9 mouse cellular contexts compared by ENCODE assay signal in genomic region chr12:103492767-103493166, GRCm38 (mm10). TPM values are rescaled to one million over a fixed set of nuclear protein-coding genes. Genes with fewer than 3 reads are reported as not detected.
DNase-seq lines count a peak whose midpoint lies in the region; ATAC-seq and TF ChIP-seq lines count a peak whose summit lies in the region.
"Had no signal": no experiment of that assay in that cellular context is flagged by ENCODE, and none has a peak within 500 bp of the region (broad histone marks: within the 10 kb centered on the region; RNA-seq: fewer than 3 reads in every experiment).

No protein-coding gene starts in this region.

- peak; percentile 95 for TF ChIP-seq RAD21 in CH12.LX (IDR thresholded peaks at IDR 0.05; ENCODE audit: low read depth, low read length)

- peak; percentile 57 for ATAC-seq in liver, postnatal 0 days
- no peak; the same call in none of the 2 replicates for ATAC-seq in erythroblast, adult 5-6 weeks (replicated peaks; ENCODE audit: low FRiP score, poor library complexity, severe bottlenecking)

- no peak overlapping the region for H3K4me3 ChIP-seq in CH12.LX (replicated peaks in 1 of 3; ENCODE audit: low read depth in 2 of 3, low read length in 2 of 3, poor library complexity in 1 of 3)
- no peak overlapping the region for H3K4me3 ChIP-seq in heart, adult 2 months
- no peak overlapping the region for H3K4me3 ChIP-seq in liver, postnatal 0 days (ENCODE audit: low read depth, low read length)
- H3K4me3 ChIP-seq: limb, embryonic 12.5 days had no signal

- DNase-seq in CH12.LX (ENCODE audit: extremely low read depth), result peak; percentile 87
- peak; percentile 85 for DNase-seq in adipocyte (ENCODE audit: low spot score)
- DNase-seq in embryo, embryonic 10 days (ENCODE audit: low spot score), result peak; percentile 82
- DNase-seq in heart, adult 2 months, result peak; percentile 63 to 69
- peak; percentile 73 to 85 for DNase-seq in kidney, postnatal 36 days
- peak; percentile 75 for DNase-seq in liver, postnatal 0 days
- peak; percentile 72 for DNase-seq in right cerebral cortex, postnatal 14 days

- no peak overlapping the region for H3K27ac ChIP-seq in CH12.LX (ENCODE audit: insufficient read depth, low read depth)
- H3K27ac ChIP-seq in heart, adult 2 months, result no peak overlapping the region
- no peak overlapping the region for H3K27ac ChIP-seq in liver, postnatal 0 days (ENCODE audit: low read depth)
- H3K27ac ChIP-seq: limb, embryonic 12.5 days had no signal

- H3K9me3 ChIP-seq in CH12.LX (replicated peaks; ENCODE audit: low read length), result no peaks in the 10 kb centered on the region
- H3K9me3 ChIP-seq in liver, postnatal 0 days (ENCODE audit: low read length), result no peaks in the 10 kb centered on the region
- H3K9me3 ChIP-seq: limb, embryonic 12.5 days had no signal

- H3K4me1 ChIP-seq in CH12.LX (ENCODE audit: control insufficient read depth in 1 of 2, insufficient read depth in 2 of 2), result peaks cover 10 to 43% of the 10 kb centered on the region in 2 experiments
- H3K4me1 ChIP-seq in heart, adult 2 months (ENCODE audit: control insufficient read depth, insufficient read depth, low read length), result peaks cover 4% of the 10 kb centered on the region
- no peaks in the 10 kb centered on the region for H3K4me1 ChIP-seq in liver, postnatal 0 days (ENCODE audit: insufficient read depth)
- H3K4me1 ChIP-seq: limb, embryonic 12.5 days had no signal

- H3K36me3 ChIP-seq in CH12.LX (replicated peaks in 1 of 2; ENCODE audit: control insufficient read depth in 1 of 2, insufficient read depth in 1 of 2, low read length in 1 of 2), result no peaks in the 10 kb centered on the region
- peaks cover under 1% of the 10 kb centered on the region; the same call in 1 of the 2 replicates for H3K36me3 ChIP-seq in heart, adult 2 months (ENCODE audit: control insufficient read depth, insufficient read depth, low read length)
- no peaks in the 10 kb centered on the region for H3K36me3 ChIP-seq in liver, postnatal 0 days (replicated peaks; ENCODE audit: insufficient read depth, low read length)
- H3K36me3 ChIP-seq: limb, embryonic 12.5 days had no signal

- H3K4me2 ChIP-seq in CH12.LX (ENCODE audit: insufficient read depth, low read depth, poor library complexity, severe bottlenecking), result no peak overlapping the region
- H3K4me2 ChIP-seq in liver, postnatal 0 days (ENCODE audit: low read depth, low read length), result no peak overlapping the region
- H3K4me2 ChIP-seq: limb, embryonic 12.5 days had no signal

- WGBS in heart, adult 2 months, result 24% methylated on average over 5 of the region's 5 CpGs
- WGBS in liver, postnatal 0 days (ENCODE audit: insufficient replicate concordance), result 30% methylated on average over 5 of the region's 5 CpGs

- TF ChIP-seq EP300 in CH12.LX (IDR thresholded peaks at IDR 0.05; ENCODE audit: low read length), result no peak
- peak; percentile 68; the same call in 1 of the 2 replicates for TF ChIP-seq EP300 in heart, adult 2 months (IDR thresholded peaks at IDR 0.05; ENCODE audit: insufficient read depth, low read depth, low read length)
- TF ChIP-seq EP300 in liver, postnatal 0 days (IDR thresholded peaks at IDR 0.05; ENCODE audit: low read depth), result no peak

- H3K9ac ChIP-seq in CH12.LX (ENCODE audit: insufficient read depth, low read depth), result no peak overlapping the region
- no peak overlapping the region for H3K9ac ChIP-seq in heart, adult 2 months (ENCODE audit: low read depth, low read length)
- H3K9ac ChIP-seq in liver, postnatal 0 days (replicated peaks), result no peak overlapping the region
- H3K9ac ChIP-seq: limb, embryonic 12.5 days had no signal

- intact Hi-C loops in heart, adult 2 months (cut with DNase I), result loop anchor here (1.0 to 5.0 kb wide), 3 partner anchors 40 to 350 kb away; partner anchors contain the start of gene Ppp4r4

- TF ChIP-seq POLR2A in CH12.LX (IDR thresholded peaks at IDR 0.05; ENCODE audit: low read depth, low read length), result no peak
- no peak for TF ChIP-seq POLR2A in heart, adult 2 months (IDR thresholded peaks at IDR 0.05; ENCODE audit: insufficient read depth, low read depth, low read length)

- TF ChIP-seq CTCF in CH12.LX (conservative IDR thresholded peaks at IDR 0.05 in 1 of 2, IDR thresholded peaks at IDR 0.05 in 1 of 2; ENCODE audit: low read depth in 2 of 2, low read length in 2 of 2), result peak; percentile 97 to 98
- peak; percentile 100 for TF ChIP-seq CTCF in heart, adult 2 months (IDR thresholded peaks at IDR 0.05)
- peak; percentile 94 for TF ChIP-seq CTCF in liver, postnatal 0 days (IDR thresholded peaks at IDR 0.05; ENCODE audit: low read depth)

- dilution Hi-C loops in CH12.LX (cut with MboI; ENCODE audit: extremely low pct_ligation_motif_present, extremely low pct_unique_long_range_greater_than_20kb, low sequenced_read_pairs), result no loop called here

- H3K27me3 ChIP-seq in CH12.LX (replicated peaks), result peaks cover 18% of the 10 kb centered on the region
- no peaks in the 10 kb centered on the region for H3K27me3 ChIP-seq in heart, adult 2 months (ENCODE audit: control insufficient read depth, insufficient read depth, low read length)
- H3K27me3 ChIP-seq in liver, postnatal 0 days (ENCODE audit: insufficient read depth, low read length), result no peaks in the 10 kb centered on the region
- H3K27me3 ChIP-seq: limb, embryonic 12.5 days had no signal

- in situ Hi-C loops in CH12.LX (cut with MboI; ENCODE audit: low pct_ligation_motif_present, low pct_unique_long_range_greater_than_20kb, low sequenced_read_pairs), result loop anchor here (5.0 kb wide), 1 partner anchor 65 kb away; the partner anchor contains the start of gene Ddx24

- no peaks in the 10 kb centered on the region for H3K79me2 ChIP-seq in CH12.LX (replicated peaks; ENCODE audit: control insufficient read depth, extremely low read depth, insufficient read depth, poor library complexity, severe bottlenecking)
- no peaks in the 10 kb centered on the region for H3K79me2 ChIP-seq in heart, adult 2 months (replicated peaks; ENCODE audit: control insufficient read depth, insufficient read depth, low read length)

TF ChIP-seq in CH12.LX, 34 proteins besides CTCF, POLR2A, EP300 and RAD21:
- TF ChIP-seq PAX5 (IDR thresholded peaks at IDR 0.05; ENCODE audit: low read length) (no peak), POLR2AphosphoS2 (IDR thresholded peaks at IDR 0.05; ENCODE audit: low read depth, low read length) (no peak), MAZ (IDR thresholded peaks at IDR 0.05; ENCODE audit: low read depth, low read length) (no peak), ELF1 (IDR thresholded peaks at IDR 0.05; ENCODE audit: low read depth, low read length) (no peak), KAT2A (IDR thresholded peaks at IDR 0.05; ENCODE audit: insufficient replicate concordance, low read length) (no peak), SMC3 (IDR thresholded peaks at IDR 0.05; ENCODE audit: low read depth, low read length) (peak; percentile 96), ZC3H11A (IDR thresholded peaks at IDR 0.05; ENCODE audit: low read depth, low read length) (peak; percentile 66), MAFK (IDR thresholded peaks at IDR 0.05; ENCODE audit: insufficient replicate concordance, low read length) (peak; percentile 68; the same call in 1 of the 2 replicates), USF1 (IDR thresholded peaks at IDR 0.05; ENCODE audit: low read depth, low read length) (no peak), TCF12 (IDR thresholded peaks at IDR 0.05; ENCODE audit: low read depth, low read length) (peak; percentile 37; the same call in 1 of the 2 replicates), MEF2A (IDR thresholded peaks at IDR 0.05; ENCODE audit: borderline replicate concordance, low read depth, low read length) (0 out of 2 replicates have a peak, but pooled peaks have one; percentile 39), RCOR1 (conservative IDR thresholded peaks at IDR 0.05; ENCODE audit: low read depth, low read length) (no peak)

RNA-seq across cellular contexts. Expression of gene Ifi27l2b, which starts 35.7 kb away (rescaled TPM):
- not detected in 2 replicates for total RNA-seq in CH12.LX (2012; rRNA removed)
- total RNA-seq in CH12.LX (2014; rRNA removed), result not detected in 2 replicates
- not detected in 2 replicates for polyA plus RNA-seq in CH12.LX (2012; ENCODE audit: insufficient read length, low read depth)
- not detected for total RNA-seq in heart, adult 2 months (2021)
- 0.29 TPM in 1 of 2 replicates, not detected in the other for polyA plus RNA-seq in heart, adult 2 months (2012; rRNA removed)
- polyA plus RNA-seq in liver, postnatal 0 days (2015; fragmentation: Nextera tagmentation; extraction: Ambion mirVana), result not detected in 2 replicates
- total RNA-seq in erythroblast, adult 5-6 weeks (2015; ENCODE audit: low replicate concordance), result not detected in 2 replicates
- total RNA-seq in erythroblast, adult 5-6 weeks (2017; ENCODE audit: low replicate concordance), result not detected in 2 replicates
- polyA plus RNA-seq: limb, embryonic 12.5 days had no signal

RNA-seq across cellular contexts. Expression of gene Ppp4r4, which starts 39.3 kb away (rescaled TPM):
- total RNA-seq in CH12.LX (2012; rRNA removed) (0.34 and 0.38 TPM in 2 replicates), CH12.LX (2014; rRNA removed) (0.54 and 0.68 TPM in 2 replicates)
- 0.42 and 1.7 TPM in 2 replicates for polyA plus RNA-seq in CH12.LX (2012; ENCODE audit: insufficient read length, low read depth)
- under 1 TPM; 0.16 to 0.37 TPM for total RNA-seq in heart, adult 2 months (2021)
- 0.06 and 0.29 TPM in 2 replicates for polyA plus RNA-seq in heart, adult 2 months (2012; rRNA removed)
- 1.0 and 1.1 TPM in 2 replicates for polyA plus RNA-seq in liver, postnatal 0 days (2015; fragmentation: Nextera tagmentation; extraction: Ambion mirVana)
- total RNA-seq in erythroblast, adult 5-6 weeks (2015; ENCODE audit: low replicate concordance), result not detected in 2 replicates
- total RNA-seq in erythroblast, adult 5-6 weeks (2017; ENCODE audit: low replicate concordance), result 0.42 TPM in 1 of 2 replicates, not detected in the other

RNA-seq across cellular contexts. Expression of gene Ifi27l2a, which starts 49.3 kb away (rescaled TPM):
- 116 and 133 TPM in 2 replicates for total RNA-seq in CH12.LX (2012; rRNA removed)
- total RNA-seq in CH12.LX (2014; rRNA removed), result 262 and 289 TPM in 2 replicates
- 81.1 and 83.9 TPM in 2 replicates for polyA plus RNA-seq in CH12.LX (2012; ENCODE audit: insufficient read length, low read depth)
- total RNA-seq in heart, adult 2 months (2021), result 10 to 100 TPM; 31.8 to 43.8 TPM
- 265 and 388 TPM in 2 replicates for polyA plus RNA-seq in heart, adult 2 months (2012; rRNA removed)
- polyA plus RNA-seq in liver, postnatal 0 days (2015; fragmentation: Nextera tagmentation; extraction: Ambion mirVana), result 46.6 and 49.7 TPM in 2 replicates
- 7.5 and 30.9 TPM in 2 replicates for total RNA-seq in erythroblast, adult 5-6 weeks (2015; ENCODE audit: low replicate concordance)
- total RNA-seq in erythroblast, adult 5-6 weeks (2017; ENCODE audit: low replicate concordance), result 3.2 and 26.5 TPM in 2 replicates

RNA-seq across cellular contexts. Expression of gene Ifi27, which starts 58.8 kb away (rescaled TPM):
- 143 and 198 TPM in 2 replicates for total RNA-seq in CH12.LX (2012; rRNA removed)
- total RNA-seq in CH12.LX (2014; rRNA removed), result 135 and 150 TPM in 2 replicates
- polyA plus RNA-seq in CH12.LX (2012; ENCODE audit: insufficient read length, low read depth), result 132 and 142 TPM in 2 replicates
- 10 to 100 TPM; 56.3 to 68.8 TPM for total RNA-seq in heart, adult 2 months (2021)
- polyA plus RNA-seq in heart, adult 2 months (2012; rRNA removed), result 175 and 210 TPM in 2 replicates
- polyA plus RNA-seq in liver, postnatal 0 days (2015; fragmentation: Nextera tagmentation; extraction: Ambion mirVana), result 37.2 and 44.0 TPM in 2 replicates
- total RNA-seq in erythroblast, adult 5-6 weeks (2015; ENCODE audit: low replicate concordance), result 125 and 138 TPM in 2 replicates
- total RNA-seq in erythroblast, adult 5-6 weeks (2017; ENCODE audit: low replicate concordance), result 117 and 145 TPM in 2 replicates
